In the genomic region with DNA sequence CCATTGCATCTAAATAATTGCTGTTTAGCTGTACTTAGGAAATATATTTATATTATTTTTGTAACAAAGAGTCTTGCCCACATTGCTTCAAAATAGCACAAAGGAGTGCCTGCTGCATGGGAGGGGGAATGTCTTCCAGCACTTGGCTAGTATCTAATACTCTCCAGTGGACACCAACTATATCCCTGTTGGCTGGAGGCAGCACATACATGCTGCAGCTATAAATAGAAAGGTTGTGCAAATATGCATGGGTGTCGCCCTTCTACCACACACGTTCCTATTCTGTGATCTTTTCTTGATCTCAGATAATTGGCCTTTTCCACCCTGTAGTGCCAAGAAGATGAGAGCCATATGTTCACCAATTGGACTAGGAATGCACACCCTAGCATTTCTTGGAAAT, we compare ENCODE assay signal across 19 mouse cellular contexts. TPM values are rescaled to one million over a fixed set of nuclear protein-coding genes. Genes with fewer than 3 reads are reported as not detected.
A peak's percentile ranks its signal among the peaks of the same experiment; 100 is the strongest.
DNase-seq lines count a peak whose midpoint lies in the region; ATAC-seq and TF ChIP-seq lines count a peak whose summit lies in the region.
"Had no signal": no experiment of that assay in that cellular context is flagged by ENCODE, and none has a peak within 500 bp of the region (broad histone marks: within the 10 kb centered on the region; RNA-seq: fewer than 3 reads in every experiment).

No protein-coding gene starts in this region.

- WGBS in kidney, embryonic 16.5 days = 24% methylated on average over 2 of the region's 2 CpGs
- 30% methylated on average over 2 of the region's 2 CpGs for WGBS in kidney, embryonic 14.5 days
- 29% methylated on average over 2 of the region's 2 CpGs for WGBS in lung, embryonic 16.5 days

- H3K27ac ChIP-seq in kidney, embryonic 16.5 days (ENCODE audit: low read length) = no peak overlapping the region
- no peak overlapping the region for H3K27ac ChIP-seq in kidney, embryonic 14.5 days (ENCODE audit: low read depth, low read length)
- H3K27ac ChIP-seq in lung, embryonic 16.5 days (ENCODE audit: low read length) = no peak overlapping the region
- H3K27ac ChIP-seq: embryonic facial prominence, embryonic 10.5 days; heart, embryonic 15.5 days; hindbrain, embryonic 13.5 days had no signal

- no peak overlapping the region for H3K4me2 ChIP-seq in kidney, embryonic 16.5 days (replicated peaks; ENCODE audit: low read depth, low read length)
- no peak overlapping the region for H3K4me2 ChIP-seq in kidney, embryonic 14.5 days (replicated peaks; ENCODE audit: low read depth, low read length)
- H3K4me2 ChIP-seq in lung, embryonic 16.5 days (ENCODE audit: low read depth, low read length) = no peak overlapping the region
- H3K4me2 ChIP-seq: heart, embryonic 11.5 days; heart, embryonic 15.5 days; hindbrain, embryonic 13.5 days had no signal

- no peak for TF ChIP-seq POLR2A in brain, embryonic 14.5 days (IDR thresholded peaks at IDR 0.05; ENCODE audit: borderline replicate concordance, extremely low read depth, insufficient read depth, insufficient read length, poor library complexity, severe bottlenecking)

- no peak for TF ChIP-seq CTCF in brain, embryonic 14.5 days (IDR thresholded peaks at IDR 0.05; ENCODE audit: borderline replicate concordance, extremely low read depth, insufficient read depth, insufficient read length)

- no peak for DNase-seq in lung, postnatal 36 days
- DNase-seq in brain, embryonic 14.5 days (ENCODE audit: low read depth) = peak; percentile 27
- DNase-seq in right cerebral cortex, adult 18-20 months = no peak
- DNase-seq: adrenal gland, adult 2 months; adrenal gland, postnatal 25 days; cerebellum, adult 2 months; cerebellum, postnatal 10 days; gastrocnemius, postnatal 36 days; heart, adult 18-20 months; heart, postnatal 14 days had no signal

- H3K9ac ChIP-seq in kidney, embryonic 16.5 days (replicated peaks; ENCODE audit: low read length) = no peak overlapping the region
- H3K9ac ChIP-seq in kidney, embryonic 14.5 days (ENCODE audit: low read depth, low read length) = no peak overlapping the region
- H3K9ac ChIP-seq in lung, embryonic 16.5 days (ENCODE audit: low read length) = no peak overlapping the region
- H3K9ac ChIP-seq: heart, embryonic 15.5 days; hindbrain, embryonic 13.5 days had no signal

- no peaks in the 10 kb centered on the region for H3K27me3 ChIP-seq in kidney, embryonic 16.5 days (ENCODE audit: insufficient read depth, low read length)
- H3K27me3 ChIP-seq in kidney, embryonic 14.5 days (ENCODE audit: control insufficient read depth, insufficient read depth, low read length) = no peaks in the 10 kb centered on the region
- no peaks in the 10 kb centered on the region for H3K27me3 ChIP-seq in lung, embryonic 16.5 days (ENCODE audit: control insufficient read depth, insufficient read depth, low read depth, low read length)
- H3K27me3 ChIP-seq: CH12.LX; heart, embryonic 15.5 days; hindbrain, embryonic 13.5 days had no signal

- no peaks in the 10 kb centered on the region for H3K9me3 ChIP-seq in kidney, embryonic 16.5 days (ENCODE audit: low read length)
- no peaks in the 10 kb centered on the region for H3K9me3 ChIP-seq in kidney, embryonic 14.5 days (ENCODE audit: control insufficient read depth, low read length)
- no peaks in the 10 kb centered on the region for H3K9me3 ChIP-seq in lung, embryonic 16.5 days (ENCODE audit: control insufficient read depth, low read length)
- H3K9me3 ChIP-seq: embryonic facial prominence, embryonic 10.5 days; heart, embryonic 15.5 days; hindbrain, embryonic 13.5 days had no signal

- ATAC-seq in kidney, embryonic 16.5 days (ENCODE audit: low FRiP score, low TSS enrichment) = 0 out of 2 replicates have a peak, but pooled peaks have one; percentile 15
- ATAC-seq in kidney, embryonic 14.5 days (ENCODE audit: low FRiP score, low TSS enrichment) = no peak
- peak; percentile 70 for ATAC-seq in lung, embryonic 16.5 days (ENCODE audit: low read depth)
- ATAC-seq: forebrain, embryonic 14.5 days had no signal

- peaks cover 11% of the 10 kb centered on the region; the same call in 1 of the 2 replicates for H3K4me1 ChIP-seq in kidney, embryonic 16.5 days (ENCODE audit: insufficient read depth, low read length)
- H3K4me1 ChIP-seq in kidney, embryonic 14.5 days (ENCODE audit: control insufficient read depth, insufficient read depth, low read length) = no peaks in the 10 kb centered on the region
- H3K4me1 ChIP-seq in lung, embryonic 16.5 days (replicated peaks; ENCODE audit: control insufficient read depth, insufficient read depth, low read length) = peaks cover 13% of the 10 kb centered on the region
- H3K4me1 ChIP-seq: embryonic facial prominence, embryonic 10.5 days; hindbrain, embryonic 13.5 days had no signal

- H3K4me3 ChIP-seq in kidney, embryonic 16.5 days (ENCODE audit: low read length) = no peak overlapping the region
- no peak overlapping the region for H3K4me3 ChIP-seq in kidney, embryonic 14.5 days (ENCODE audit: low read length)
- no peak overlapping the region for H3K4me3 ChIP-seq in lung, embryonic 16.5 days (ENCODE audit: low read length)
- H3K4me3 ChIP-seq: embryonic facial prominence, embryonic 10.5 days; heart, embryonic 15.5 days; hindbrain, embryonic 13.5 days had no signal

- H3K36me3 ChIP-seq in kidney, embryonic 16.5 days (ENCODE audit: insufficient read depth, low read length) = no peaks in the 10 kb centered on the region
- H3K36me3 ChIP-seq in kidney, embryonic 14.5 days (ENCODE audit: control insufficient read depth, insufficient read depth, low read length) = no peaks in the 10 kb centered on the region
- no peaks in the 10 kb centered on the region for H3K36me3 ChIP-seq in lung, embryonic 16.5 days (ENCODE audit: control insufficient read depth, insufficient read depth, low read length)
- H3K36me3 ChIP-seq: embryonic facial prominence, embryonic 10.5 days; heart, embryonic 15.5 days; hindbrain, embryonic 13.5 days had no signal

RNA-seq across cellular contexts. Expression of gene 2310009B15Rik, which starts 53.0 kb away (rescaled TPM):
- polyA plus RNA-seq in kidney, embryonic 16.5 days (2015; fragmentation: Nextera tagmentation; extraction: Ambion mirVana) = 38.7 and 39.0 TPM in 2 replicates
- polyA plus RNA-seq in kidney, embryonic 14.5 days (2014; fragmentation: Nextera tagmentation; extraction: Ambion mirVana) = 47.8 and 58.4 TPM in 2 replicates
- 48.1 and 53.7 TPM in 2 replicates for polyA plus RNA-seq in lung, embryonic 16.5 days (2015; fragmentation: Nextera tagmentation; extraction: Ambion mirVana)
- 38.6 and 65.3 TPM in 2 replicates for polyA plus RNA-seq in brain, embryonic 14.5 days (2012; rRNA removed)

RNA-seq across cellular contexts. Expression of gene Dennd1b, which starts 53.6 kb away (rescaled TPM):
- 7.6 and 8.6 TPM in 2 replicates for polyA plus RNA-seq in kidney, embryonic 16.5 days (2015; fragmentation: Nextera tagmentation; extraction: Ambion mirVana)
- polyA plus RNA-seq in kidney, embryonic 14.5 days (2014; fragmentation: Nextera tagmentation; extraction: Ambion mirVana) = 10.7 and 13.1 TPM in 2 replicates
- polyA plus RNA-seq in lung, embryonic 16.5 days (2015; fragmentation: Nextera tagmentation; extraction: Ambion mirVana) = 7.0 and 9.1 TPM in 2 replicates
- 4.8 and 7.2 TPM in 2 replicates for polyA plus RNA-seq in brain, embryonic 14.5 days (2012; rRNA removed)
